Mouse (Mus musculus) CH12.LX (cell line): ENCODE data around the gene Kcnk2.

Source experiments
- CTCF ChIP-seq, 2 experiments: IDR thresholded peaks in 1 of 2; conservative IDR thresholded peaks in 1 of 2; 2 replicates each; pipeline ENCODE4 v1.5.1; 2011 to 2012; ENCODE audit warnings: low read depth in 2 of 2, low read length in 2 of 2, improper control_type of control experiment in 1 of 2, inconsistent platforms in 1 of 2, mild to moderate bottlenecking in 1 of 2, moderate library complexity in 1 of 2
- E2F4 ChIP-seq: IDR thresholded peaks from 2 replicates; pipeline ENCODE4 v1.6.1; 2011; ENCODE audit warnings: low read depth, low read length, improper control_type of control experiment; ENCODE audit not compliant: insufficient replicate concordance
- MAFK ChIP-seq: IDR thresholded peaks from 2 replicates; pipeline ENCODE4 v1.6.1; 2011; ENCODE audit warnings: low read length, improper control_type of control experiment; ENCODE audit not compliant: insufficient replicate concordance
- MAX ChIP-seq: IDR thresholded peaks from 2 replicates; pipeline ENCODE4 v1.6.1; 2011; ENCODE audit warnings: low read length, improper control_type of control experiment
- POLR2A ChIP-seq: IDR thresholded peaks from 2 replicates; pipeline ENCODE4 v1.6.1; 2011; ENCODE audit warnings: low read depth, mild to moderate bottlenecking, improper control_type of control experiment, low read length
- POLR2AphosphoS2 ChIP-seq: IDR thresholded peaks from 2 replicates; pipeline ENCODE4 v1.6.1; 2011; ENCODE audit warnings: low read depth, low read length, improper control_type of control experiment
- SMC3 ChIP-seq: IDR thresholded peaks from 2 replicates; pipeline ENCODE4 v1.6.1; 2011; ENCODE audit warnings: low read depth, low read length, improper control_type of control experiment

DNA sequence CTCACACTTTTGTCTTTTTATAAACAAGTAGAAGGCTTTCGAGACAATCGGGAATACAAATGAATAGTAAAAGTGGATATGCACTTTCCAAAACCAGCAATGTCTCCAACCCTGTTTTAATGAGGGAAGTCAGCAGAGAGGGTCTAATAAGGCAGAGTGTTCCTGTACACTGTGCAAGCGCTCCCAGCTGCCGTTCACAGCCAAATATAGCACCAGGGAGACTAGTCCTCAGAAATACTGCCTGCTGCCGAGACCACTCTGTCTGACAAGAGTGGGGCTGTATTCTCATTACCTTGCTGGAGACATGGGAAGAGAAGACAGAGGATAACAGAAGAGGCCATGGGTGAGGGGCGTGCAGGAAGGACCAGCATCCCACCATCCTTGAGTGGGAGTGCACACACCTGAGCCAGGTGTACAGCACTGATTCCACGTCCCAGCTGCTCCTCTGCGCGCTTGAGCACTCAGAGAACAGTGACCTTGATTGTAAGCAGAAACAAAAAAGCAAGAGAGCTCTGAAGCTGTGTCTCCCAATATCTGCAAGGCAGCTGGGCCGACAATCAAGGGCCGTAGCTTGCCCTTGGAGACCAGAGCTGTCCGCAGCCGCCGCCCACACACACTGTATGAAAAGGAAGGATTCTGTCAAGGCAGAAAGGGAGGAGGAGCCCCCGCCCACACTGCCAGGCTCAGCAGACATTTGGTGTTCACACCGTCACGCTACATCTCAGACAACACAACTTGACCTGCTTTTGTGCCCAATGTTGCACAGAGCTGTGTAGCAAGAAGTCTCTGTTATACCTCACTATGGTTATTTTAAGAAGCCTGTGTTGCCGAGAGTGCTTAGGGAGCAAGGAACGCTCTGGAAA is 173.6 kb downstream of the Kcnk2 start:
- no peak for TF ChIP-seq MAFK
- no peak for TF ChIP-seq E2F4
- TF ChIP-seq CTCF (conservative IDR thresholded peaks at IDR 0.05 in 1 of 2, IDR thresholded peaks at IDR 0.05 in 1 of 2; ENCODE audit: low read depth in 2 of 2, low read length in 2 of 2) = no peak
- no peak for TF ChIP-seq POLR2A
- TF ChIP-seq MAX = no peak
- TF ChIP-seq SMC3 = no peak
- no peak for TF ChIP-seq POLR2AphosphoS2
